Mouse (Mus musculus) inflammation-experienced regulatory T-cells, adult 6 months (primary cell): Measurements from ENCODE around the gene Ptprr. TPM values are rescaled to one million over a fixed set of nuclear protein-coding genes. Genes with fewer than 3 reads are reported as not detected.

Source experiments
- ATAC-seq: one replicate; pipeline ENCODE4 v1.8.0; 2017
- polyA plus RNA-seq, 3 experiments: library from polyadenylated mRNA; unstranded; fragments of 100-300 nt; shearing (Covaris generic); gene quantifications; one replicate each; pipeline ENCODE4 v1.2.1; 2017

Ptprr gene
- under 1 TPM in 2 of 3 experiments, not detected in 1; 0.15 to 0.48 TPM for polyA plus RNA-seq

DNA sequence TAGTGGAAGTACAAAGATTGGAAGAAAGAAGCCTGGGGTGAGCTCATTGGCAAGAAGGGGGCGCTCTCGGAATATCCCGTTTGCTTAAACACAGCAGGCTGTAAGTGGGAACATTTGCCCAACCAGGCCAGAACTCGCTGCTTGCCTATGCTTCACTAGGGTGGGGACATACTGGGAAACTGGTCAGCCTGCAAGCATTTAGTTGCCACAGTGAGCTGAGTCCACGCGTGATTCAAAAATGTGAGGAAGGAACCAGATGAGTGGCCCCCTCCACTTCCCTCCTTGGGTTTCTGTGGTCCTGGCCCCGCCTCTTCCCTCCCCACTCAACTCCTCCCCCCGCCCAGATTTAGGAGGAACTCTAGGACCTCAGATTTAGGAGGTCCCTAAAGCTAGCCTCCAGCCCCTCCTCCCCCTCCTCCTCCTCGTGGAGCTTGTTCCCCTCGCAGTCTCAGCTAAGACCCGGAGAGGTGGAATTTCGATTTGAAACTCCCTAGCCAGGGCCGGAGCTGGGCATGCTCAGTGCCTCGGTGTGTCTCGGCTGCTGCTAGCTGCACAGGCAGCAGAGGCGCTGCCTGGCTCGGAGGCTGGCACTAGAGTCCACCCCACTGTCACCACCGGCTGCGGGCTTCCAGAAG, at the start of gene Ptprr:
TSS of gene Ptprr (plus strand) at position 369 of the 635 bp plus-strand sequence.
- no peak for ATAC-seq

DNA sequence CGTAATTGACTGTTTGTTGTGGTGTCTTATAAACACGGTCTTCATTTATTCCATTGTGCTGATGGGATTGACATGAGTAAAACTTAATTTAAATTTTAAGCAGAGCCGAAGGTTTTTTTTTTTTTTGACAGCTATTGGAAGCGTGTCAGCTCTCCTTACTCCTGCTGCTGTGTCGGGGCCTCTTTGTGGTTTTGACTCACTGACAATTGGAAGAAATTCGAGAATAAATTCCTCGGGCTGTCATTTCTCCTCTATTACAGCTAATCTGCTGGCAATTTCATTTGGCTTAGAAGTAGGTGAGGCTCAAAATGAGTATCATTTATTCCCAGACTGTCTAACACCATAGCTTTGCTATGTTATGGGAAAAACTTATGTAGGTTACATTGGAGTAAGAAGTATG, 41.7 kb upstream of the Ptprr start:
- ATAC-seq = no peak

DNA sequence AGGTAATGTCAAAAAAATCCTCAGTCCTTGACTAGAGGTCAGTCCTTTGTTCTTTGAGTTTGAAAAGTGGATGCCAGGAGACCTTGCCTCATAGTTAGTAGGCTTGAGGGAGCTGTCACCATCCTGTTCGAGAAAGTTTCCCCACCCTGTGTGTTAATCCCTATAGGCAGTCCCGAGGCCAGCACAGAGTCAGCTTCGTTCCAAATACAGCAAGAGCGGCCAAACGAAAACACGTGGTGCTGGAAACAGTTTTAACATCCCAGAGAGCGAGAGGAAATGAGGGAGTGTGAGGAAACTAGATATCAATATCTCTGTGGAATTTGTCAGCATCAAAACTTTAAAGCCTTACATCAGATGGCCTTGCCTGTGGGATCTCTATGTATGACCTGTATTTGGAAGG, 39.0 kb upstream of the Ptprr start:
- no peak for ATAC-seq

DNA sequence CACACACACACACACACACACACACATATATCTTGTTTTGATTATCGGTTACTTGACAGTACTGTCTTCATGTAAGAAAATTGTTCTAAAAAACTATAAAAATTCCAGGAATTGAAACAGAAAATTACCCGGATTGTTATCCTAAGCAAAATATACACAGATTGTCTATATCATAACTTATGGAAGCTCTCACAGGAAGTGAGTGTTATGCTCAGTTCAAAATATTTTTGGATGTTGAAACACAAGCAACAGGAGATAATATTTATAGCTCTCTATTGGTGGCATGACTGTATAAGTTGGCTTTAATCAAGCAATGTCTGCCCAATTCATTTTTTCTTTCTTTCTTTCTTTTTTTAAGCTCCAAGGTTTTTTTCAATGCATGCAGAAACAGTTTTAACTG, 38.0 kb upstream of the Ptprr start:
- no peak for ATAC-seq

DNA sequence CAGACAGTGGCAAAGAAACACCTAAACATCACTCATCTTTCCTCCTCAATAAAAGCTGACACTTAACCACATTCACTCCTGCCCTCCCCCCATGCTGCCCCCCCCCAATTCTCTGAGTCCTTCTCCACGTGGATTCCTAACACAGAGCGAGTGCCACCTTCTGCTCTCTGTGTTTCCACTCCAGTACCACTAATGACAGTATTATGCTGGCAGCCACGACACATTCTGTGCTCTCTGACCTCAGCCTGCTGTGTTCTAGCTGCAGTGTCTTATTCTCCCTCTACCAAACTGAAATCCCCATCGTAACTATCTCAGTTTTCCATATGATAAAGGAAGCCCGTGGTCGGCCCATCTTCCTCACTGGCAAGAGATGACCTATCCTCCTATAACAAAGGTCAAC, 33.7 kb upstream of the Ptprr start:
- ATAC-seq = no peak

DNA sequence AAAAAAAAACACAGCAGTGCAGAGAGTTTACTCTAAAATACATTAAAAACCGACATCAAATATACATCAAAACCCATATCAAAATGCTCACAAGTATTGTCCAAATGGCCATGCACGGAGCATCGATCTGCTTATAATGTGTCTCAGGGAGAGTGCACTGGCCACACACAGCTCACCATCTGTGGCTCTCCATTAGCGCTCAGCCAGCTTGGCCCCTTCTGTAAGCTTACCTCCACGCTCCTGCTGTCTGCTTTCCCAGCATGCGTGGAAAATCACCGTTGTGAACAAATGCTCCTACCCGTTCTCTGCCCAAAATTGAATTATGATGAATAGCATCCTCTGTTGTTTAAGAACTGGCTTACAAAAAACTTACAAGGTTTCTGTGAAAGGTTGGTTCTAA, 16.2 kb upstream of the Ptprr start:
- ATAC-seq = no peak

DNA sequence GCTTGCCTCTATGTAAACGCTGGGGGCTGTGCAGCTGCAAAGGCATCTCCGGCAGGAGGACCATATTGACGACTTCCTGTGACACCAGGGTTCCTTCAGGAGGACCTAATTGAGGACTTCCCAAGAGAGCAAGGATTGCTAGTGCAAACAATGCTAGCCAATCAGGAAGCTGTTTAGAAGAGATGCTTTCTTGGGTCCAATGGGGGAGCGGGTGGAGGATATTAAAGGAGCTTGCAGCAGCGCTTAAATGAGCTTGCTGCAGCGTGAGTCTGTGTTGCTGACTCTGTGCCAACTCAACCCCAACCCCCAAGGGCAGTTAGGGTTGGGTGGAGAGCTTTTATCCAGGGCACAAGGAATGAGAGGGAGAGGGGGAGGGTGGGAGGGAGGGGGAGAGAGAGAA, 11.3 kb upstream of the Ptprr start:
- no peak for ATAC-seq

DNA sequence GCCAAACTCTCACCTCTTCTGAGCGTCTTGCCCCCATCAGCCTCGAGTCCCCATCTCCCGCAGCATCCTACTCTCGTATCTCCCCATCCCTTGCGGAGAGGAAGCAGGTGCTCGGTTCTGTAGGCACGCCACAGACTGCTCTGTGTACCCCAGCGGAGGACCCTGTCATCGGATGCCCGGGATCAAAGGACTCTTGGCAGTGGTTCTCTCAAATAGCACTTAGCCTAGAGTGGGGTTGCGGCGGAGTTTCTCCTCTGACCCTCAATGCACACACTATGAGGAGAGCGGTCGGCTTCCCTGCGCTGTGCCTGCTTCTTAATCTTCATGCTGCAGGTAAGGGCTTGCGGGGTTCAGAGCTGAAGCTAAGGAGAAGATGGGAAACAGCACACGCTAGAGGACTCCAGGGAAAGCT, 473 bp downstream of the Ptprr start:
- no peak for ATAC-seq

DNA sequence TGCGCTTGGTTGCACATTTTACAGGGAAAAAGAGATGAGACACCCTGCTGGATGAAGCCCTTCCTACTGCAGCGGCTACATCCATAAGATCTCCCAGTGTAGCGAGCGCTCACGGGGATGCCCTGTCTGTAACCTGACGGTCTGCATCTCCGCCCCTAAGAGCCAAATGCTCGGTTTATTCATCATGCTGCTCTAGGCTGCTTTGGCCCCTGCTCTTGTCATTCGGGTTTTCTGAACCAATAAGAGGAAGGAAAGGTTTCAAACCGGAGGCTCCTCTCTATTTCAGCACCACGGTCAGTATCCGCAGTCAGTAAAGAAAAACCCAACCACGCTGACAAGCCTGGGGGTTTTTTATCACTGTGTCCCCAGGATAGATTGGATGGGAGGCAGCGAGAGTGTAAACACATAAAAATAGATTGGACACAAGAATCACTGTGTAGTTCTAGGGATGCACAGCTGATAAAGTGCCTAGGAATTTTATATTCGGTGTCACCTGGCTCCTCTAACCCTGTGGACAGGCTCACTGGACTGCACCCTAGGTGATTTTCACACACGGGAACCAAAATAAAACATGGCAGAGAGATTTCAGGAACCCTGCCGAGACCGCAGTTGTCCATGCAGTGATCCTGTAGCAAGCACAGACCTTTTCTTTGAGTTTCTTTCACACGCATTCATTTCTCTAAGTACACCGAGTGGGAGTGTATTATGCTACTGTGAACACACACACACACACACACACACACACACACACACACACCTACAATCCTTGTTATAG, 1.3 kb downstream of the Ptprr start:
- no peak for ATAC-seq

DNA sequence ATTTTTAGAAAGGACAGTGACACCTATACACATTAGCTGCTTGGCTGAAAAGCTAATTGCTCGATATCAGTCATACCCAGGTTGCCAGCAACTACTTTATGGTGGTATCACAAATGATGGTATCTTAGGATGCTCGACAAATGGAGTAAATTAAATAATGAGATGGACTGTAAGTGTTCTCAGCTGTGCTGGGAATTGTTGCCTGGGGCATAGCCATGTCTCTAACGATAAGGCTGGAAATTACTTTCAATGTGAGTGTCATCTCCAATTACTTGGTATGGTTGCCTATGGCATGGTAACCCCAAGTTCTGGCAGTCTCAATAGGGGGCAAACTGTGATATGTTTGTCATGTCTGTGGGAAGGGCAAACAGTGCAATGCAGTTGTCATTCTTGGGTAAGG, 3.1 kb downstream of the Ptprr start:
- no peak for ATAC-seq

DNA sequence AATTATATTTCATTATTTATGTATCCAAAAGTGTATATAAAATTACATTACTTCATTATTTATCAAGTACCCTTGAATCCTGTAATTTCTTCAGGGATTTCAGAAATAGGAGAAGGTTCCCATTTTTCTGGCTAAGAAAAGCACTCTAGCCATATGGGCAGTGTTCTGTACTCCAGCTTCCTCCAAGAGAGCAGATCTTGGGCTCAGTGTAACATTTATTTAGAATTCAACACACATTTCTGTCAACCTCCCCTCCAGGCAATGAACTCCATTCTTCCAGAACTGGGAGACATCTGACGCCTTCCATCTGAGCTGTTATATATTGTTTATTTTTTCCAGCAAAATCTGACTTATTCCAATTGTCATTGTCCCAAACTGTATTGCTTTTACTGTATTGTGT, 20.1 kb downstream of the Ptprr start:
- ATAC-seq = no peak

DNA sequence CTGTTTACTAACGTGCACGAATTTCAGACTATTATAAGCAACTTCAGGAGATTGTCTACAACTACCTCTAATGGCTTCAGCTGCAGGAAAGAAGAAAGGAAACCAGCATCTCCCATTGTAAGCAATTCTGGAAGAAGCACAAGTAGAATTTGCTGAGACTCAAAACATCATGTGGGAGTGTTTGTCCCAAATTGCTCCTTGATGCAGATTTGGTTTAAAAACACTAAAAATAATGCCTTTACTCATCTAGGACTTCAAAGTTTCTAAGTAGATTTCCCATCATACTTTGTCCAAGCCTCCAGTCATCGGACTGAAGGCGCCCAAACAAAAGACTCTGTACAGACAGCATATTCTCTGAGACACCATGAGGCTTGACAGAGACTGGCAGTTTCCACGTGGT, 57.9 kb downstream of the Ptprr start:
- ATAC-seq = no peak

DNA sequence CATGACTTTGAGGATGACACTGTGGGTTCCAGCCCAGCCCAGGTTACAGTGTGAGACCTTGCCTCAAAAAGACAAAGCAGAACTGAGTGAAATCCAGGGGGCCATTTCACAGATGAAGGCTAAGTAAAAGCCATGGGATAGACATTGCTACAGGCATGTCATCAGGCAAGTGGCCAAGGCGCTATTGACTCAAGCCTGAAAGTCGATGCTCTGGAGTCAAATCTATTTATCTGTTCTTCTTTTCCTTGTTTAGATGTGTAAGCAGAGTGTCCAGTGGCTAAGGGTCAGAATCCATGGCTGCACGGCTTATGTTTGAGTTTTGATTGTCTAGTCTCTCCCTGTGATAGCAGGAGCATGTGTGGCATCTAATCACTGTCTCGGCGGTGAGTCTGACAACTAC, 60.6 kb downstream of the Ptprr start:
- no peak for ATAC-seq

DNA sequence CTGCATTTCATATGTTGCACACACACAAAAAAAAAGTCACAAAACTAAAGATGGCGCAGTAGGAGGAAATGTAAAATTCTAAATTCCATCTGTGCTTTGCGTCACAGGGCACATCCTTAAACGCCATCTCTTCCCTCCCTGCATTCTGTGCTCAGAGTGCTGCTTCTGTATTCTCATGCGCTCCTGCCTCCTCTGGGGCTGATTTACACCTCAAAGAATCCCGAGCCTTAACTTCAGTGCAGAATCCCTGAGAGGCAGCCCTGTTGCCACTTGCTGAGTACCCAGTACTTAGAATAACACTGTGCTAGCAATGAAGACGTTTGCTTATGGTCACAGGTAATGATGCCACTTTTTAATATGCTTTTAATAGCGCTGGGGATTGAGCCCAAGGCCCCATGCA, 61.4 kb downstream of the Ptprr start:
- no peak for ATAC-seq

DNA sequence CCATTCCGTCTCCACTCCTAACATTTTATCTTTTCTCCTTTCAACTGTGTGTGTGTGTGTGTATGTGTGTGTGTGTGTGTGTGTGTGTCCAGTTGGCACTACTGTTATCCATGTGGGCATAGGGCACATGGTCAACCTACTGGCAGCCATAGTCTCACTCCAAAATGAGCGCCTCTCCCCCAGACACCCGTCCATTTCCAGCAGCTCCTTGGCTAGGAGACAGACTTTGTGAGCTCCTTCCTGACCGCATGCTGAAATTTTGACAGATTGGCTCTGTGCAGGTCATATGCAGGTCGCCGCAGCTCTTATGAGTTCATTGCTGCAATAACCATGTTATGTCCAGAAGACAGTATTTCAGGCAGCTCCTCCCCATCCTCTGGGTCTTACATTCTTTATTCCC, 62.8 kb downstream of the Ptprr start:
- ATAC-seq = no peak

DNA sequence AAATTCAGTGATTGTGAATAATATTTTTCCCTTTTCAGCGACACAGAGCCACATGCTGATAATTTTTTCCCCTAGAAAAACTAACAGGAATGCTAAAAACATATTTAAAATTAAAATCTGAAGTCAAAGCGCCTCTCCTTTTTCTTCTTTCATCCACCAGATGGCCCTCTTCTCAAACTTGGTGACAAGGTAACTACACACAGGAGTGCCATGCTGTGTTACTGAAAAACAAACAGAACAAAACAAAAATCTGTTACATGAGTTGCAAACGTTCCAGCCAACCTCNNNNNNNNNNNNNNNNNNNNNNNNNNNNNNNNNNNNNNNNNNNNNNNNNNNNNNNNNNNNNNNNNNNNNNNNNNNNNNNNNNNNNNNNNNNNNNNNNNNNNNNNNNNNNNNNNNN, 66.0 kb downstream of the Ptprr start:
- ATAC-seq = no peak

DNA sequence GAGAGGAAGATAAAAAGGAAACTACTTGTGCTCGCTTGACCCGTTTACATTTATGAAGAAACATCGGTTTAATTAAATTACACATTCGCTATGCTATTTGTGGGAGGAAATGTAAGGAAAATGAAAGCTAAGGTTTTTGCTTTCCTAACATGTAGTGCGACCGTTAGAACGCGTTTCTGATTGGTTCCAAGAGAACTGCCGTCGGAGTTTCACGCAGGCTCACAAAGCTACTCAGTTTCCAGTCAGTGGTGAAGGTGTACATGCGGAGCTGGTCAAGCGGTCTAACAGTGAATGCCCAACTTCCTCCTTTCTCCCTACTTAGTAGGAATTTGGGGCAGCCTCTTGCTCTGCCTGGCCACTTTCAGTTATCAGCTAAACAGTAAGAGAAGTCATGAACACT, 78.5 kb downstream of the Ptprr start:
- no peak for ATAC-seq

DNA sequence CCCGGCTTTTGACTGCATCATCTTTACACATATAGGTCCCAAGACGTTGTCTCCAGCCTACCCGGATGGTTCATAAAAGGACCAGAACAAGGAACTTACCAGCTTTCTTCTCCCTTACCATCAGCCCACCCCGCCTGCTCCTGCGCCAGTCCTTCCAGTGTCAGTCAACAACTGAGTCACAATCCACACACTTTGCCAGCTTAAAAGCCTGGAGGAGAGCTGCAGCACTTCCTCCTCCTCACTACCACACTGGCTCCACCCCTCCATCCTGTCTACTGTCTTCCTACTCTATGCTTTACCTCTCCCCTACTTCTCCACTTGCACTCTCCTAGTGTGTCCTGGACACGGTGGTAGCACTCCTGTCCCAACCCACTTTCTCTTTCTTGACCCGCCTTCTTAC, 80.5 kb downstream of the Ptprr start:
- ATAC-seq = no peak

DNA sequence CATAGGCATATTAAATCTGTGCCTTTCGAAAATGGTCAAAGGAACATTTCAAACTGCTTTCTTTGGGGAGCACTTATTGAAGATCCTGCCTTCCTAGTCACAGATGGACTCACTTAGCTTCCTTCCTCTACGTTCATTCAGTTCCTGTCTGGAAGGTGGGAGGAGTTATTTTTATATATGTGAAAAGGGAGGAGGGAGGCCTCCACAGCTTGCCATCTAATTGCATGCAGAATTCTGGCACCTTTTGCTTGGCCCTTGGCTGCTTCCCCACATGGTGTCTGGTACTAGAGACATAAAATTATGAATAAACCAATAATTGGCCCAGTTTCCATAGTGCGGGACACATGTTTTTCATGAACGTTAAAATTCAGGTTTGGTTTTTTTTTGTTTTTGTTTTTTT, 90.2 kb downstream of the Ptprr start:
- no peak for ATAC-seq

DNA sequence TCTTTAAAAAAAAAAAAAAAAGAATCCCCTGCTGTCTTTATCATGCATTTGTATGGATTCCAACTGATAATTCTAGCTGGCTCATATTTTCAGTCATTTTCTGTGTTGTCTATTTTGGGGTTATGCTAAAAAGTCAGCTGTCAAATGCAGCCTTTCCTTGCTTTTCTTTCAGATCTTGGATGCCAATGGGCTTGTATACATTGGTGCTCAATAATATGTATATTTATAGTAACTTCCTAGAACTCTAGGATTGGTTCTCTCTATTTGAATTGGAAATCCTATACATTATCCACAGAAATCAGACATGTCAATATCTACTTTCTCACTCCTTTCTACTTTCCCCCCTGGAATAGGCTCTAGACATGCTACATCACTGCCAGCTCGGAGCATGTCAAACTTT, 90.7 kb downstream of the Ptprr start:
- ATAC-seq = no peak

DNA sequence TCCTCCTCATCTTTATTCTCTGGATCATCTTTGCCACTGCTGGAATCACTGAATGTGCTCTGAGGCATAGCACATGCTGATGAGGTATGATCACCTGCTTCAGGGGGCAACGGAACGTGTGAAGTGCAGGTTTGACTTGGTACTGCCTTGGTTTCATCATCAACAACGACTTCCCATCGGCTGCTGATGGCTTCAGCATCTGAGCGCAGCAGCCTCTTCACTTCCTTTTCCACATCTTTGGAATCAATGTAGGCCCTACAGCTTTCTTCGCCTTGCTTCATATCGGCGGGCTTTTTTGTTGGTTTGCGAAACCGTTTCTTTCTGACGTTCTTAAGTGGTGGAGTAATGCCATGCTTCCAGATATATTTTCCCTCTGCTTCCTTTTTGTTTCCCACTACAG, 94.9 kb downstream of the Ptprr start:
- no peak for ATAC-seq

DNA sequence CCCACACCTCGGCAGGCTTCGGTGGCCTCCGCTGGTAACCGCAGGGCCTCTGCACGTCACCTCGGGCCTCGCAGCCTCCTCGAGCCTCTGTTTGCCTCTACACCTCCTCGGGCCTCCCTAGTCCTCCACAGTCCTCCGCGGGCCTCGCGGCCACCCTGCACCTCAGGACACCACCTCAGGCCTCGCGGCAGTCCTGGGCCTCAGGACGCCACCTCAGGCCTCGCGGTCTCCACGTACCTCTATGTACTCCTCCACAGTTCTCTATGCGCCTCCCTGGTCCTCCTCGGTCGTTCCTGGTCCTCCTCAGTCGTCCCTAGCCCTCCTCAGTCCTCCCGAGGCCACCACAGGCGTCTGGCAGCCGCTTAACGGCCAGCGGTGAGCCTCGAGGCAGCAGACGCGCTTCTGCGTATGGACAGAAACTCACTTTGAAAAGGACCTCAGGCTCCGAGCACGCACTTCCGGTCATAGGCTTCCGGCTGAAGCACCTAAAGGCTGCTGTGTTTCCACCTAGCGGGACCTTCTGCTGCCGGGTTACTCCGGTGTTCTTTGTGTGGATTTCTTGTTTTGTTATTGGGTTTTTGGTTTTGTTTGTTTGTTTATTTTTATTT, 96.0 kb downstream of the Ptprr start, which contains the start of gene 4933416C03Rik:
TSS of gene 4933416C03Rik (minus strand) at position 51 of the 608 bp plus-strand sequence.
- ATAC-seq = no peak

DNA sequence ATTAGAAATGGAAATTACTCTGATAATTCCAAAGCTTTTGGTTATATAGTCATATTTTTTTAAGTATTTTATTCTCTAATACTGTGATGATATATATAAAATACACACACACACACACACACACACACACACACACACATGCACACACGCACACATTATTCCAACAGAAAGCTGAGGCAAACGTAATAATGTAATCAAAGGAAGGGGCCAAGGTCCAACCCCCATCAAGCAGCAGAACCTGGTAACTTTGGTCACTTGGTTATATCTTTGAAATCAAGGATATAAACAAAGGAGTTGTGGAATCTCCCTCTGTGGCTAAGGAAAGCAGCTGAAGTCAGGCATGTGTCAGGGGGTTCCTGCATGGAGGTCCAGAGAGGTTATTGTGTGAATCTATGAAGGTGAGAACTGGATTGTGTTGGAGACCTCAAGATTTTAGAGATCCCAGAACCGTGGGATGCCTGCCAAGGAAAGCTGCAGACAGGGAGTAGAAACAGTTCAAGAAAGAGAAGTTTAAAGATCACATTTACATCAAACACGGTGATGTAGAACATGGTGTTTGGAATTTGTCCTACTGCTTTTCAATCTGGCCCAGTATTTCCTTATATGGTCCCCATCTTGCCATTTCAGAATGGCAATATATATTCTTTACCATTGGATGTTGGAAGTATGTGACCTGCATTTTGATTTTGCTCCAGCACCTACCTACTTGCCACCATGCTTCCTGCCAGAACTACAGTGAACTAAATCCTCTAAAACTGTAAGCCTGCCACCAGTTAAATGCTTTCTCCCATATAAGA, 98.1 kb downstream of the Ptprr start:
- no peak for ATAC-seq
